Mouse (Mus musculus): Measurements from ENCODE around the gene Tgfb3. TPM values are rescaled to one million over a fixed set of nuclear protein-coding genes. Genes with fewer than 3 reads are reported as not detected.

The Tgfb3 gene
- polyA plus RNA-seq, 1 experiment from 2014 or later, result 19.9 TPM

DNA sequence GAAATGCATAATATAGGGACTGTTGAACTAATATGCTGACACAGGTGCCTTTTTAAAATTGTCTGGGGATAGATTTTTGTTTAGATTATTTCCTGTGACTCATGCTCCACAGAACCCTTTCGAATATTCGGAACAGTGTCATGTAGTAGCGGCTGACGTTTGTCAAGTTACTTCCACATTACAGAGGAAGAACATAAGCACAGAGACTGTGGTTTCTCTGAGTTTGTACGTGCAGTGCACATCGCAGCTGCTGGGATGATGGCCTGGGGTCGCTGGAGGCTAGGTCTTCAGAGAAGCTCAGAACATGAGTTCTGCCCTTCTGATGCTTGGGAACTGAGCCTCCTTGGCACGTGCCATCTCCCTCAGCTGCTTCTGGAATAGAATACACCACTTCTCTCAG lies 31.5 kb downstream of the Tgfb3 start:
- H3K9me3 ChIP-seq (replicated peaks), result peaks cover 8% of the 10 kb centered on the region; the same call in 1 of the 2 replicates
- 88% methylated on average over 8 of the region's 8 CpGs for WGBS
- H3K4me3 ChIP-seq, result no peak overlapping the region
- H3K9ac ChIP-seq, result no peak overlapping the region
- H3K27me3 ChIP-seq, result no peaks in the 10 kb centered on the region
- 0 out of 2 replicates have a peak, but pooled peaks cover 5% of the 10 kb centered on the region for H3K36me3 ChIP-seq
- H3K4me1 ChIP-seq, result 0 out of 2 replicates have a peak, but pooled peaks cover 6% of the 10 kb centered on the region
- H3K4me2 ChIP-seq (replicated peaks), result no peak overlapping the region
- no peak overlapping the region for H3K27ac ChIP-seq
- ATAC-seq (ENCODE audit: low FRiP score), result no peak

DNA sequence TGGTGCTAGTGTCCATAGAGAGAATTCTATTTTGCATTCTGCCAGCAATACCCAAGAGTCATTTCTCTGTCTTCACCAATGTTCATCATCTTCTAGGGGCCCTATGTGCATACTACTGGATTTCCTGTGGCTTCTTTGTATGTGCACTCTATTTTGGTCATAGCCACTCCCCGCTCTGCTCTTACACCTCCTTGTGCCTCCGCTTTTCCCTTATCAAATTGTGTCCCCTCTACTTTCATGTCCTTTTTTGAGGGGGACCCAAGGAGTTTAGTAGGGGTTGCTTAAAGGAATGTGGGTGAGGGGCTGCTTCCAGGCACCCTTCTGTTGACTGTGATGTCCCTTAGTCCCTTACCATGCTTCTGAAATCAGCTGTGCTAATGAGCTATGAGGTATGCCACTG lies 32.1 kb downstream of the Tgfb3 start:
- Histone ChIP-seq H3K36me3 (0 out of 2 replicates have a peak, but pooled peaks cover 5% of the 10 kb centered on the region), H3K4me1 (0 out of 2 replicates have a peak, but pooled peaks cover 6% of the 10 kb centered on the region), H3K4me3 (no peak overlapping the region), H3K4me2 (replicated peaks) (no peak overlapping the region), H3K9me3 (replicated peaks) (peaks cover 8% of the 10 kb centered on the region; the same call in 1 of the 2 replicates), H3K27me3 (no peaks in the 10 kb centered on the region), H3K27ac (no peak overlapping the region), H3K9ac (no peak overlapping the region)
- WGBS, result 100% methylated on average over 2 of the region's 2 CpGs
- no peak for ATAC-seq (ENCODE audit: low FRiP score)

DNA sequence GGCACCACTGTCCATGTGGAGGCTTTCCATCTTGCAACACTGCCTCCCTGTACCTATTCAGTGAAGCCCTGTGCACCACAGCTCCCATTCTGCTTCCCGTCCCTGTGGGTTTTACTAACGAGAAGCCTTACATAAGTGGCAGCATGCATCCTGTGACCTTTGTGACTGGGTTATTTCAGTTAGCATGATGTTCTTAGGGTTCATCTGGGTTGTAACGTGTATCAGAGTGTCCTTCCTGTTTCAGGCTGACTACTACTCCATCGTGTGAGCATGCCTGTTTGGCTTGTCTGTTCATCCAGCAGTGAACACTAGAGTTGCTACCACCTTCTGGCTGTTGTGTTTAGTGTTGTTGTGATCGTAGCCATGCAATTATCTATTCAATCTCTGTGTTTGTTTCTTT lies 32.7 kb downstream of the Tgfb3 start:
- Histone ChIP-seq H3K27me3 (no peaks in the 10 kb centered on the region), H3K4me1 (0 out of 2 replicates have a peak, but pooled peaks cover 6% of the 10 kb centered on the region), H3K9me3 (replicated peaks) (peaks cover 8% of the 10 kb centered on the region; the same call in 1 of the 2 replicates), H3K4me2 (replicated peaks) (no peak overlapping the region), H3K36me3 (0 out of 2 replicates have a peak, but pooled peaks cover 5% of the 10 kb centered on the region), H3K9ac (no peak overlapping the region), H3K4me3 (no peak overlapping the region), H3K27ac (no peak overlapping the region)
- WGBS, result 80% methylated on average over 5 of the region's 5 CpGs
- no peak for ATAC-seq (ENCODE audit: low FRiP score)

DNA sequence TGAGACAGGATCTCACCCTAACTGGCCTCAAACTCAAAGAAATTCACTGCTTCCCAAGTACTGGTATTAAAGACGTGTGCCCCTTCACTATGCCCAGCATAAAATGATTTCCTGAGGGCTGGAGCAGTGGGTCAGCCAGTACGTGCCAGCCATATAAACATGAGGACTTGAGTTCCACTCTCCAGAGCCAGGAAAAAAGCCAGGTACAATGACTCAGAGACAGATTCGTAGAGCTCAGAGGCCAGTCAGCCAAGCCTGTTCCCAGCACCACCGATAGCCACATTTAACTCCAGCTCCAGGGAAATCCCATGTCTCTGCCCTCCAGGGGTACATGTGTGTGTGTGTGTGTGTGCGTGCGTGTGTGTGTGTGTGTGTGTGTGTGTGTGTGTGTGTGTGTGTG lies 39.1 kb downstream of the Tgfb3 start:
- H3K4me1 ChIP-seq, result peaks cover 17% of the 10 kb centered on the region
- H3K36me3 ChIP-seq, result 0 out of 2 replicates have a peak, but pooled peaks cover 5% of the 10 kb centered on the region
- no peak overlapping the region for H3K27ac ChIP-seq
- no peak overlapping the region for H3K9ac ChIP-seq
- no peaks in the 10 kb centered on the region for H3K27me3 ChIP-seq
- WGBS, result 94% methylated on average over 6 of the region's 6 CpGs
- no peak overlapping the region for H3K4me2 ChIP-seq (replicated peaks)
- ATAC-seq (ENCODE audit: low FRiP score), result no peak
- H3K4me3 ChIP-seq, result no peak overlapping the region
- peaks cover 8% of the 10 kb centered on the region; the same call in 1 of the 2 replicates for H3K9me3 ChIP-seq (replicated peaks)

DNA sequence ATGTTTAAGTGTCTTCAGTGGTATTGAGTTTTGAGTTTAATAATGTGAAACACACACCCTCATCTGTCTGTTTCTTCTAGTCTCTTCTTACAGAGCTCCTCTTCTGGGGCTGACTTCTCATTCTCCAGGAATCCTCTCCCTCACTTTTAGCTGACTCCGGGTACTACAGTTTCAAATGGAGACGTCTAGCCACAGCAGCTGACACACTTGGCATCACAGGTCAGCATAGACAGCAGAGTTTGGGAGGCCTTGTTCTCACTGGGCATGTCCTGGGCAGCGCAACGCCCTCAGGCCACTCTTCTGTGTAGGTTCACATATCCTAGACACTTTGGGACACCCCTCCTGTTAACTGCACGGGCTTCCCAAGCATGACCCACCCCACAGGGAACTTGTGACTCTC lies 39.8 kb downstream of the Tgfb3 start:
- H3K4me3 ChIP-seq, result no peak overlapping the region
- ATAC-seq (ENCODE audit: low FRiP score), result no peak
- no peak overlapping the region for H3K27ac ChIP-seq
- H3K27me3 ChIP-seq, result no peaks in the 10 kb centered on the region
- 0 out of 2 replicates have a peak, but pooled peaks cover 5% of the 10 kb centered on the region for H3K36me3 ChIP-seq
- H3K9me3 ChIP-seq (replicated peaks), result peaks cover 8% of the 10 kb centered on the region; the same call in 1 of the 2 replicates
- 88% methylated on average over 5 of the region's 5 CpGs for WGBS
- peaks cover 17% of the 10 kb centered on the region for H3K4me1 ChIP-seq
- H3K4me2 ChIP-seq (replicated peaks), result no peak overlapping the region
- no peak overlapping the region for H3K9ac ChIP-seq

DNA sequence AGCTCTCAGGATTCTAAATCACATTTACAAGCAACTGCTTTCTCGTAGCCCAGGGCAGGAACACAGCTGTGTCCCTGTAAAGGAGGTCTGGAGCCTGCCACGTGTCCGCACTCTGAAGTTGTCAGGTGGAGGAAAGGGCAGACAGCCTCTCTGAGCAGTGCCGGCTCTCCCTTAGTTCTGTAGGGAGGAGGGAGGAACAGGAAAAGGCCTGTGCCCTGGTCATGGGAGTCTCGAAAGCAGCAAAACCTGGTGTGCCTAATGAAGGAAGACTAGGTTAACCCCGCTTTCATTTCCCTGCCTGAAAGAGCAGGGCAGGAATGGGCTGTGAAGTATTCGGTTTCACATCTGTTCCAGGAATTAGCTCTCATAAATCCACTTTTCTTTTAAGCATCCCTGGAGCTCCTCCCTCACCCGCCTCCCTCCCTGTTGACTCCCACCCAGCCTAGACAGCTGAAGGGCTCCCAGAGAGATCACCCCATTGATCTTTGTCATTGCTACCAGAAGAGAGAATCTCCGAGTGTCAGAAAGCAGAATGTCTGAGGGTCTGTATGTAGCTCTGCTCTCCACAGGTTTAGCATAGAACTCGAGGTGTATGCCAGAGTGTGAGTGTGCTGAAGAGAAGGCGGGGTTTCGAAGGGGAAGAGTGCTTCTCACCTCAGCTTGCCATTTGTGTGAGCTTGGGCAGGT lies 41.5 kb downstream of the Tgfb3 start:
- ATAC-seq (ENCODE audit: low FRiP score), result peak; percentile 69
- H3K9ac ChIP-seq, result no peak overlapping the region
- no peaks in the 10 kb centered on the region for H3K27me3 ChIP-seq
- H3K4me2 ChIP-seq (replicated peaks), result no peak overlapping the region
- peaks cover 17% of the 10 kb centered on the region for H3K4me1 ChIP-seq
- peak overlapping the region; percentile 73; the same call in 1 of the 2 replicates for H3K27ac ChIP-seq
- H3K36me3 ChIP-seq, result no peaks in the 10 kb centered on the region
- no peaks in the 10 kb centered on the region for H3K9me3 ChIP-seq (replicated peaks)
- no peak overlapping the region for H3K4me3 ChIP-seq
- WGBS, result 28% methylated on average over 12 of the region's 12 CpGs

DNA sequence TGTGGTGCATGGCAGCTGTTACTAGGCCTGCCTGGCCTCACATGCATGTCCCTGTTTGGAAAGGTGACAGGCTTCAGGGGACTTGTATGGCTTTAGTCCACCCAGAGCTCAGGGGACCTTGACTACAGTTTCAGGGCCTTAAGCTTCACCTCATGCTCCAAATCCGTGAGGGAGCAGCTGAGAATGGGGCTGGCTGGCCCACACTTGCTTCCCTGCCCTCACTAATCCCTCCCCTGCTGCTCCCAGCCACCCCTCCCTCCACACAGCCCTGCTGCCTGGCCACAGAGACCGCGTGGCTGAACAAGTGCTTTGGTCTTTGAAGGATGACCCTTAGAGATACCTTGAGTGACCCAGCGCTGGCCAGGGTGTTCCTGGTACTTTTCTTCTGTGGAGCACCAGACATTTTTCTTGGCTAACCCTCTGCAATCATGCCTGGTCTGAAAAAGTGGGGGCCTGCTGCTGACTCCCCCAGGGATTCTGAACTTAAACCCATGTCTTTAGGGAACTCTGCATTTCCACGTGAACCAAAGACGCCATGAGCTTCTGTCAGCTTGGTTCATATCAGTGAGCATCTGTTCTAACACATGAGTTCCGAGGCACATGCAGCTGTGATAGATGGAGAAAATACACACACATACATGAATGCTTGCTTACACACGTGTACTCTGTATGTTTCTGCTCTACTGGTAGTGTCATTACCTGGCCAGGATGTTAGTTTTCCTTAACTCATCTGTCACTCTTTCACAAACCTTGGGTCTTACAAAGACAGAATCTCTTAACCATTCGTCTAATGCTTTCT lies 42.3 kb downstream of the Tgfb3 start:
- Histone ChIP-seq H3K4me3 (no peak overlapping the region), H3K4me2 (replicated peaks) (no peak overlapping the region), H3K9ac (no peak overlapping the region), H3K4me1 (peaks cover 17% of the 10 kb centered on the region), H3K27ac (peak overlapping the region; percentile 73), H3K36me3 (no peaks in the 10 kb centered on the region), H3K27me3 (no peaks in the 10 kb centered on the region), H3K9me3 (replicated peaks) (no peaks in the 10 kb centered on the region)
- no peak for ATAC-seq (ENCODE audit: low FRiP score)
- WGBS, result 44% methylated on average over 9 of the region's 9 CpGs

DNA sequence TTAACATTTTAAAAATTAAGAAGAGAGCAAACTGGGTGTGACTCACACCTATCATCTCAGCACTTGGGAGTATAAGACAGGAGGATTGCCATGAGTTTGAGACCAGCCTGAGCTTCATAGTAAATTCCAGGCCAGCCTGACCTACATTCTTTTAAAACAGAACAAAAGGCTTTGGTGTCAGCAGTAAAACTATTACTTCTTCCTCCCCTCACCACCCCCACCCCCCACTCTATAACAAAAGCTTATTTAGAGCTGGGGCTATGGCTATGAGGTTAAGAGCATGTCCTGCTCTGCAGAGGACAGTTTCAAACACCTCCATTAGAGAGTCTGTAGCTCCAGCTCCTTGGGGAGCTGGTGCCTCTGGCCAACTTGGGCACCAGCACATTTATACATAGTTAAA lies 43.3 kb downstream of the Tgfb3 start:
- no peaks in the 10 kb centered on the region for H3K27me3 ChIP-seq
- H3K4me1 ChIP-seq, result peaks cover 17% of the 10 kb centered on the region
- H3K9ac ChIP-seq, result no peak overlapping the region
- no peak overlapping the region for H3K4me2 ChIP-seq (replicated peaks)
- no peaks in the 10 kb centered on the region for H3K36me3 ChIP-seq
- H3K9me3 ChIP-seq (replicated peaks), result no peaks in the 10 kb centered on the region
- no peak overlapping the region for H3K27ac ChIP-seq
- ATAC-seq (ENCODE audit: low FRiP score), result no peak
- H3K4me3 ChIP-seq, result no peak overlapping the region

DNA sequence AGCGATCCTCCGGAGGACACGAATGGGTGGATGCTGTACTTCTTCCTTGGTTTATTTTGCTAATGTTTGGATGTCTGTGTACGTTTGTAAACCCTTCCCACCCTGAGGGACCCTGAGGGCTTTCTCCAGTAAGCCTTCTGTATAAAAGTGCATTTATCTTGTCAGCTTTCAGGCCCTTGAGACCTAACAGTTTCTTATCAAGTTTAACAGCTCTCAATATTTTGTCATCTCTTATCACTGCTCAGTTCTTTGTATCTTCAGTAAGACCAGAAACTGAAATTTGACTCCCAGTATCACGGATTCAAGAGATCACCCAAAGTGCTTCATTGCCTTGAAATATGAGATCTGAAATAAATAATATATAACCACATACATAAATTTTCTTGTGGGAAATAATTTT lies 47.9 kb downstream of the Tgfb3 start:
- no peak overlapping the region for H3K9ac ChIP-seq
- WGBS, result 90% methylated on average over 5 of the region's 5 CpGs

DNA sequence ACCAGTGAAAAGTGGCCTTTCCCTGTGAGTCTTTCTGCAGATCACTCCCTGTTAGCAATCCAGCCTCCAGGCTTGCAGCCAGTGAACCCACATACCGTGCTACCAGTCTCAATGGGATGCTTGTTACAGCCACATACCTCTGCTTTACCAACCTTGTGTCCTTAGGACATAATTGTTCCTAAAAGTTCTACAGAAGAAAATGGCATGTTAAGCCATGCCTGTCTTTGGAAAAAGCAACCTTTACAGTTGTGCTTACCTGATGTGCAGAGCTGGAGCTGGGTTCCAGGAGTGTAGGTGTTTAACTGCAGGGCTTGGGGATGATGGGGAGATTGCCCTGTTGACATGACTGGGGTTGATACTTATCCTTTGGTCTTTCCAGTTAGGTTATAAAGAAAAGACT lies 51.1 kb downstream of the Tgfb3 start:
- Histone ChIP-seq H3K4me1 (peaks cover 8% of the 10 kb centered on the region; the same call in 1 of the 2 replicates), H3K27ac (no peak overlapping the region), H3K36me3 (no peaks in the 10 kb centered on the region), H3K4me3 (no peak overlapping the region), H3K9me3 (replicated peaks) (no peaks in the 10 kb centered on the region), H3K4me2 (replicated peaks) (no peak overlapping the region), H3K9ac (no peak overlapping the region), H3K27me3 (no peaks in the 10 kb centered on the region)
- ATAC-seq (ENCODE audit: low FRiP score), result no peak
- 81% methylated on average over 1 of the region's 1 CpGs for WGBS

More for the DNA sequence above, 47.9 kb downstream of the Tgfb3 start:
- no peaks in the 10 kb centered on the region for H3K27me3 ChIP-seq
- no peaks in the 10 kb centered on the region for H3K4me1 ChIP-seq
- no peaks in the 10 kb centered on the region for H3K36me3 ChIP-seq
- no peak overlapping the region for H3K4me3 ChIP-seq
- H3K4me2 ChIP-seq (replicated peaks), result no peak overlapping the region
- no peak for ATAC-seq (ENCODE audit: low FRiP score)
- no peak overlapping the region for H3K27ac ChIP-seq
- H3K9me3 ChIP-seq (replicated peaks), result no peaks in the 10 kb centered on the region

DNA sequence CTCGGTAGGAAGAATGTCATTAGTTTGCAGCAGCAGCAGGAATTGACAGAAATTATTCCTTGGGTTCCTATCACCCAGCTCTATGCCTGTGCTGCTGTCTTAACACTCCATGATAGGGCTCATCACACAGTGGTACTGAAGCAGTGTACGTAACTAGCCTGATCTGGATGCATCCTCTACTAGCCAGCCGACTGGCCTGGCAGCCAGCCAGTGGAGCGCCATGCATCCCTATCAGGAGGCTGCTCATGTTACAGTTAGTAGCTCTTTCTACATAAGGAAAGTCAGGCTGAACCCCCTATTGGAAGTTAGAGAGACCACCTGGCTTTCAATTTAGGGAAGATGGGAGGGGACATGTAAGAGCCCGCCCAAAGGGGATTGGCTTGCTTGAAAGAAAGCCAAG lies 51.8 kb downstream of the Tgfb3 start:
- H3K27ac ChIP-seq, result no peak overlapping the region
- no peaks in the 10 kb centered on the region for H3K36me3 ChIP-seq
- no peak overlapping the region for H3K9ac ChIP-seq
- no peak for ATAC-seq (ENCODE audit: low FRiP score)
- no peaks in the 10 kb centered on the region for H3K27me3 ChIP-seq
- no peak overlapping the region for H3K4me3 ChIP-seq
- H3K4me1 ChIP-seq, result peaks cover 13% of the 10 kb centered on the region; the same call in 1 of the 2 replicates
- H3K4me2 ChIP-seq (replicated peaks), result no peak overlapping the region
- H3K9me3 ChIP-seq (replicated peaks), result no peaks in the 10 kb centered on the region
- 76% methylated on average over 5 of the region's 5 CpGs for WGBS

DNA sequence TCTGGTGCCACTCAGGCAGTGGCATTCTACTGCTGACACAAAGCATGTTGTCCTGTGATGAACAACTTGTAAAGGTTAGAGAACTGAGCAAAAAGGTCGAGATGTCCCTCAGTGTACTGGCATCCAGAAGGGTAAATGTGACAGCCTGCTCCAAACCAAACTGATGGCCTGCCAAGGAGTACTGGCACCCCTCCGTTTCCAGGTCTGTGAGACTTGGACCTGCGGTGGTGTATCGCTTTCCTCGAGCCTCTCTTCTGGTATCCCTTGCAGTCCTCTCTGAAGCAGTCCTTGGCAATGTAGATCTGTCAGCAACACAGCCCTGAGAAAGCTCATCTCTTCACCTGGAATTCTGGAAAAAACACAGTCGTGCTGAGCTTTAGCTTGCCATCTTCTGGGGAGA lies 53.4 kb downstream of the Tgfb3 start:
- H3K9ac ChIP-seq, result no peak overlapping the region
- H3K27me3 ChIP-seq, result no peaks in the 10 kb centered on the region
- H3K4me3 ChIP-seq, result no peak overlapping the region
- H3K27ac ChIP-seq, result no peak overlapping the region
- 89% methylated on average over 6 of the region's 6 CpGs for WGBS
- peaks cover 13% of the 10 kb centered on the region; the same call in 1 of the 2 replicates for H3K4me1 ChIP-seq
- H3K36me3 ChIP-seq, result no peaks in the 10 kb centered on the region
- H3K4me2 ChIP-seq (replicated peaks), result no peak overlapping the region
- no peak for ATAC-seq (ENCODE audit: low FRiP score)
- H3K9me3 ChIP-seq (replicated peaks), result no peaks in the 10 kb centered on the region
